Mouse (Mus musculus) adrenal gland, postnatal 4 days (tissue): ENCODE measurements around the gene Prr5. TPM values are rescaled to one million over a fixed set of nuclear protein-coding genes. Genes with fewer than 3 reads are reported as not detected.

Experiments
- DNase-seq, 2 experiments: peaks; one replicate each; pipeline ENCODE4 v3.0.0; 2021 to 2022; ENCODE audit warnings: low spot score in 2 of 2, mixed read lengths in 2 of 2
- total RNA-seq, 2 experiments: library from RNA; stranded (reverse); gene quantifications; 2 replicates each; pipeline ENCODE4 v1.2.3; 2021

Prr5 gene
- total RNA-seq, 2 experiments from 2014 or later: 15.3 to 17.6 TPM

DNA sequence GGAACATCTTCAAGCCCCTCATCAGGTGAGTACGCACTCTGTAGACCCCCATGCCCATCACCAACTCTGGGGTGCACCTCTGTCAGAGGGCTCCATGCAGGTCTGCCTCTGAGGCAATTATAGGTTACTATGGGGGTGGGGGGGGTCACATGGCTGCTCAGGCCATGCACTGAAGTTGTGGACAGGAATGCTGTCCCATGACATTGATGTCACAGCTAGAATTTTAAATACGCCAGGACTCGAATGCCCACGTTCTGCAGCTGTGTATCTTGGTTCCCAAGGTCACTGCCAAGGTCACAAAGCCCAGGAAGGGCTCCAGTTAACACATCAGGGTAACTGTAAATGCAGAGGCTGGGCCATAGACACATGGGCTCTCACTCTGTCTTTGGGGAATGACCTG lies 76.4 kb downstream of the Prr5 start:
- no peak for DNase-seq

Other genes starting within 250 kb of the Prr5 start
- gene Shisal1, start 222.5 kb upstream of the Prr5 start, total RNA-seq: 1 to 10 TPM; 3.6 to 5.3 TPM
- 10 to 100 TPM; 14.5 to 16.6 TPM for gene Rtl6, start 111.8 kb upstream of the Prr5 start, total RNA-seq
- 1 to 10 TPM; 2.1 to 2.3 TPM for gene Arhgap8, start 50.4 kb downstream of the Prr5 start, total RNA-seq
- gene Phf21b, start 186.4 kb downstream of the Prr5 start, total RNA-seq: 1 to 10 TPM; 4.7 to 6.8 TPM